Mouse (Mus musculus): ENCODE measurements around the gene Parl.

DNA sequence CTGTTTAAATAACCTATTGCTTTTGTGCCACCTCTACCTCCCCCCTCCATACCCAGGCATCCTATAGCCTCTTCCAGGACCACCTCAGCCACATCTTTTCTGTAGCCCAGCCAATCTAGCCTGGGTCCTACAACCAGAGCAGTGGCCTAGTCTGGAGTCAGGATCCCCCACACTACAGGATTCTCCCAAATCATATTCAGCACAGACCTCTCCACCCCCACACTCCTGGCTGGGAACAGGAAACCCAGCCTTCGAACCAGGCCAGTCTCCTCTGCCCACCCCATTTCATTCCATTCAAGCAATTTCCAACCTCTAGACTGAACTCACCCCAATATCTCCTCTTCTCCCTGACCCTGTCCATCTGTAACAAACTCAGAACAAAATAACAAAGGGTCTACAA lies 43.3 kb upstream of the Parl start:
- no peak for TF ChIP-seq CTCF (conservative IDR thresholded peaks at IDR 0.05; ENCODE audit: low read length)
- no peak for TF ChIP-seq NANOG (IDR thresholded peaks at IDR 0.05; ENCODE audit: borderline replicate concordance, low read length)
- TF ChIP-seq POU5F1 (IDR thresholded peaks at IDR 0.05; ENCODE audit: borderline replicate concordance, low read length), result no peak
